Mouse (Mus musculus) layer of hippocampus, postnatal 36 days (tissue): Measurements from ENCODE around the gene Ppfibp1. TPM values are rescaled to one million over a fixed set of nuclear protein-coding genes. Genes with fewer than 3 reads are reported as not detected.
A peak's percentile ranks its signal among the peaks of the same experiment; 100 is the strongest.

ENCODE experiments used
- DNase-seq, 2 experiments: peaks; one replicate each; pipeline ENCODE4 v3.0.0; 2022
- total RNA-seq, 2 experiments: library from RNA; stranded (reverse); gene quantifications; 2 replicates each; pipeline ENCODE4 v1.2.3; 2021

Gene Ppfibp1
- total RNA-seq, 2 experiments from 2014 or later: 41.2 to 44.2 TPM

GRCm38 (mm10) chr6:146997006-146997405 lies 108.7 kb downstream of the Ppfibp1 start:
- no peak for DNase-seq

GRCm38 (mm10) chr6:146998710-146999109 lies 110.4 kb downstream of the Ppfibp1 start:
- DNase-seq: no peak

DNA sequence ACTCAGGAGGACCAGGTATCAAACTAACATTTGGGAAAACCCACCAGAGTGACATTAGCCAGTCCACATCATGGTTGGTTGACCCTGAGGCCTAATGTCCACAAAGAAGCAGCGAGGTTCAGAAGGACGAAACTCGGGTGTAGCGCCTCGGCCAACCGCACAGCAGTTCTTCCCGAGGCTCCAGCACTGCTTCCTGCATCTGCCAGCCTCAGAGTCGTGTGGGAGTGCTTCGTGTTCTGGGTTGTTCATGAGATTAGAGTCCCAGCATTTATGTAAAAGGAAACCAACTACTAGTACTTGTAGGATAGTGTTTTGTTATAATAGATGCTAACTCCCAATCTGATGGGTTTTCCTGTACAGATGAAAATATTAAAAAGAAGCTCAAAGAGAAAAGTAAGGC lies 111.0 kb downstream of the Ppfibp1 start:
- no peak for DNase-seq

DNA sequence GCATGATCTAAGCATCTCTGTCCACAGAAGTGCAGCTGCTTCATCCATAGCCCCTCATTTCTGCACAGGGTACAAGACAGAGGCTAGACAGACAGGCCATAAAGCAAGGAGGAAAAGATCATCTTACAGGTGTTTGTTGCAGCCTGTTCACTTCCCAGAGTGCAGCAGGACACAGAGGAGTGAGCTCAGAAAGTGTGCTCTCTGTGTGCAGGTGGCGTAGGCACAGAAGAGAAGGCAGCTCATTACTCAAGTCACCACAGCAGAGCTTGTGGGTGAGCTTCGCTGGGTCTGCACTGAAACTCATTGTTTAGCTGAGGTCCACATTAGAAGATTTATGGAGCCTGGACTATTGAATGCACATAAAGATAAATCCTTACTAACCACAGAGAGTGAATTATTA lies 111.5 kb downstream of the Ppfibp1 start:
- DNase-seq: no peak

DNA sequence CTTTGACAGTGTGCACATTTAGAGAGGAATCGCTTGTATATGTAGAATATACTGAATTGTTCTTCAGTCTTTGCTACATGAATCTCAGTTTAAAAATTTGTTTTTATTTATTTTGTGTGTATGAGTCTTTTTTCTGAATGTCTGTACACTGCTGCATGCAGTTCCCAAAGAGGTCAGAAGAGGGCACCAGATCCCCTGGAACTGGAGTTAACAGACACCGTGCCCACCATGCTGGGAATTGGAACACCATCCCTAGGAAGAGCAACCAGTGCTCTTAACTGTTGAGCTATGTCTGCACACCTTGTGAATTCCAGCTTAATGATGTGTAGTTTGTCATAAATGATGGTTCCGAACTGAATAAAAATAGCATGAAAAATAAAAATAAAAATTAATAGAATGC lies 119.9 kb downstream of the Ppfibp1 start:
- no peak for DNase-seq

GRCm38 (mm10) chr6:147010358-147010757 lies 122.1 kb downstream of the Ppfibp1 start:
- DNase-seq: no peak

DNA sequence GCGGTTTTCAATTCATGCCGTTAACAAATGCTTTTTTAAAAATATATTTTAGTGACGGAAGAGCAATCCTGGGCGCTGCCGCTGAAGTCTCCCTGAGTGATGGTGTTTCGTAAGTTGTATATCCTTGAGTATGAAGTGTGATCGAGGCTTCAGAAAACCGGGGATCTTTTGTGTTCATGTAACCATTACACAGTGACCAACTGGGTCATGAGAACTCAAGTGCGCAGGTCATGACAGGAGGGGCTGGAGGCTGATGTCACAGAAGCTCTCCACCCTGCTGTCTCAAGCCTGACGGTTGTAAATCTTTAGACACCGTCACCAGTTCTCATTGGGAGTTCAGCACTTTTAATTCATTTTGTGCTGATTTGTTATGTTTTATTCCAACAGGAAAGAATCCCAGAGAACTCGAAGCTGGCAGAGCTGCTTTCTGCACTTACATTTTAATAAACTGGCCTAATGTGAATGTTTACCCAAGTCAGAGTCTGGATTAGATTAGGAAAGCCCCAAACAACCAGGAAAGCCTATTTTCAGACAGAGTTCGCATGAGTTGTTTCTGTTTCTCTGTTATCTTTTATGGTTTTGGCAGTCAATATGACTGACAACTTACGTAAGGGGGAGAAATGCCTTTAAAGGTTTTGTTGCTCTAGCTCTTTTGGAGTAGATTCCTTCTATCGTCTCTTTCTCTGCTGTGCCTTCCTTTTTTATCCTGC lies 122.7 kb downstream of the Ppfibp1 start:
- DNase-seq: no peak

GRCm38 (mm10) chr6:147011555-147011954 lies 123.3 kb downstream of the Ppfibp1 start:
- DNase-seq: no peak

DNA sequence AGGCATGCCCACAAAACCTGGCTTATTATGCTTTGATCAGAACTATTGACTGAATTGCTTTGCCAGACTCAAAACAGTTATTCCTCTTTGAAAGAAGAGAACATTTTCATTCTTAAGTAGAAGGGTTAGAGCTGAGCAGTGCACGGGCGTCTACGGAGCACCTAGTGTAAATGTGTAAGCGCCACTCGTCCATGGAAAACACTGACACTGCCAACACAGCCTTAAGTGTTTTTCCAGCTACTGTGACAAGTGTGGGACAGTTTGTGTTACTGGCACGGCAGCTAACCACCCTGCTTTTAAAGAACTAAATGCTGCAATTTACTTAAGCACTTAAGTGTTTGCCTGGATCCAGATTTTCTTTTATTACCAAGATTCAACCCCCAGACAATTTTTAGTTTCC lies 123.7 kb downstream of the Ppfibp1 start:
- no peak for DNase-seq

DNA sequence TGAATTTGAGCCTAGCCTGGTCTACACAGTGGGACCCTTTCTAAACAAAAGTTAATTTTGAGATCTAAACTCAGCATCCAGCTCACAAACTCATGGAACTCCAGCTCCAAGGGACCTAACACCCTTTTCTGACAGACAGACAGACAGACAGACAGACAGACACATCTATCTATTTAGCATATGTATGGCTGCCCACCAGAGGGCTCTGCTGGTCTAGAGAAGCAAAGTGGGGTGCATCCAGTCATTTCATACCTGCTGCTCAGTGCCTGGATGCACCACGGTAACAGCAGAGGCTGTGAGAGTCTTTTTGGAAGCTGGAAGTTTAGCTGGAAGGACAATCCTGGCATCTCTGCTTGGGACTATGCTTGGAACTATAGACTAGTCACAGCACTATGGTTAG lies 125.3 kb downstream of the Ppfibp1 start:
- no peak for DNase-seq

- no peak for DNase-seq
Observed at GRCm38 (mm10) chr6:147017906-147018305, 129.6 kb downstream of the Ppfibp1 start.

GRCm38 (mm10) chr6:147018364-147018763 lies 130.1 kb downstream of the Ppfibp1 start:
- no peak for DNase-seq

DNA sequence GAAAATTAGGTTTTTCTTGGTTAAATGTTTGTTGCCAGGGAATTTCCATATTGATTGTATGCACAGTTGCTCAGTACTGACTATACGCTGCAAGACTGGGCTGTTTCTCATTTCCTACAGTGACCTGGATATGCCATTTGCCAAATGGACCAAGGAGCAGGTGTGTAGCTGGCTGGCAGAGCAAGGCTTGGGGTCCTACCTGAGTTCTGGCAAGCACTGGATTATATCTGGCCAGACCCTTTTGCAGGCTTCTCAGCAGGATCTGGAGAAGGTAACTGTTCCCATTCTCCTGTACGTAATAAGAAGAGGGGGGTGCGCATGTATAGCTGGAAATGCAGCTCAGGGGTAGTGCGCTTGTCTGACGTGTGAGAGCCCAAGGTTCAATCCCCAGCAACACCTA lies 132.9 kb downstream of the Ppfibp1 start:
- no peak for DNase-seq

DNA sequence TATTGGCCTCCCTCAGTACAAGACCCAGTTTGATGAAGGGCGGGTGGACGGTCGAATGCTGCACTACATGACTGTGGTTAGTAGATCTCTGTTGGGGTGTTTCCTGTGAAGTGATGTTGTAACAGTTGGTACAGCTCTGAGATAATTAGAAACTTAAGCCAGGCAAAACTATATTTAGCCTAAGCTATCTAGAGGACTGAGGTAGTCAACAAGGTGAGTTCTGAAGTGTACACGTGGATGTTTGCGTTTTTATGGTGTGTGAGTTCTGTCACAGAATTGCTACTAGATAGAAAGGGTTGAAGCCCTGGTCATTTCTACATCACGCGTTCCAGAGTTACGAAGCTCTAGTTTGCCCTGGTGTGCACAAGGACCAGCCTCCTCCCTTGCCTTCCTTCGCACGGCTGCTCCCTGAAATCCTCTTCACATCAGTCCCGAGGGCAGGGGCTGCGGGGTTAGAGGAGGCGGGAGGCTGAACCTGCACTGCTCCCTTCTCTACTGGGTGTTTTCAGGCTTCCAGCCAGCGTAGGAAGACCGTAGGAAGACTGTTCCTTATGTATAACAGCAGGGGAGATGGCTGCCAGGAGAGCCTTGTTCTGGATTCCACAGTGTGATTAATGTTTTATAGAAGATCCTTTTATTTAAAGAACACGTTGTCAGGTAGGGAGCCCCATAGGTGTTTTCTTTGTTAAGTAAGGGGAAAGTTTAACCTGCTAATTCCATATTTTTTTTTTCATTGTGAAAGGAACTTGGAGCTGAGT lies 134.3 kb downstream of the Ppfibp1 start:
- DNase-seq: no peak

DNA sequence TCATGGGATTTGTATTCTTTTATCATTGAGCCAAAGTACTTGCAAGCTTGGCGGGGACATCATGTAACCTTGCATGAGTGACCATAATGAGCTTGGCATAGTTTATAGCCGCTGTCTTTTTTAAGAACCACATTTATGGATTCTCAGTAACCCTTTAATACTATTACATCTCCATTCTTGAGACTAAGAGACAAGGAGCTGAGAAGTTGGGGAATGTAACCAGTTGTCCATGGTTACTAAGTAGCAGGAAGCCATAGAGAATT lies 134.8 kb downstream of the Ppfibp1 start:
- DNase-seq: no peak

DNA sequence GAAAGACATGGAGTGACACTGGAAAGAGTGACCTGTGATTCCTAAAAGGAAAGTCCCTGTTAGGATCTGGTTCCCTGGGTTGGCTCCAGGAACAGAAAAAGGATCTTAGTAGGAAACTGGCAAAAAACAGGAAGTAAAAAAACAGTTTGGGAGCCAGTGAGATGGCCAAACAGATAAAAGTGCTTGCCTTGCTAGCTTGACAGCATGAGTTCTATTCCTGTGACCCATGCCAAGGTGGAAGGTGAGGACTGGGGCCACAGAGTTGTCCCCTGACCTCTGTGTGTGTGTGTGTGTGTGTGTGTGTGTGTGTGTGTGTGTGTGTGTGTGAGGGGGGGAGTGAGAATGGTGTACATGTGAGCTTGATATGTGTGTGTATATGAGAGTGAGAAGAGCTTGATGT lies 135.3 kb downstream of the Ppfibp1 start:
- DNase-seq: no peak

- no peak for DNase-seq
Observed at GRCm38 (mm10) chr6:147024761-147025160, 136.5 kb downstream of the Ppfibp1 start.

- DNase-seq: no peak
Observed at GRCm38 (mm10) chr6:147028396-147028795, 140.1 kb downstream of the Ppfibp1 start.

GRCm38 (mm10) chr6:147029591-147029990 lies 141.3 kb downstream of the Ppfibp1 start:
- no peak for DNase-seq

DNA sequence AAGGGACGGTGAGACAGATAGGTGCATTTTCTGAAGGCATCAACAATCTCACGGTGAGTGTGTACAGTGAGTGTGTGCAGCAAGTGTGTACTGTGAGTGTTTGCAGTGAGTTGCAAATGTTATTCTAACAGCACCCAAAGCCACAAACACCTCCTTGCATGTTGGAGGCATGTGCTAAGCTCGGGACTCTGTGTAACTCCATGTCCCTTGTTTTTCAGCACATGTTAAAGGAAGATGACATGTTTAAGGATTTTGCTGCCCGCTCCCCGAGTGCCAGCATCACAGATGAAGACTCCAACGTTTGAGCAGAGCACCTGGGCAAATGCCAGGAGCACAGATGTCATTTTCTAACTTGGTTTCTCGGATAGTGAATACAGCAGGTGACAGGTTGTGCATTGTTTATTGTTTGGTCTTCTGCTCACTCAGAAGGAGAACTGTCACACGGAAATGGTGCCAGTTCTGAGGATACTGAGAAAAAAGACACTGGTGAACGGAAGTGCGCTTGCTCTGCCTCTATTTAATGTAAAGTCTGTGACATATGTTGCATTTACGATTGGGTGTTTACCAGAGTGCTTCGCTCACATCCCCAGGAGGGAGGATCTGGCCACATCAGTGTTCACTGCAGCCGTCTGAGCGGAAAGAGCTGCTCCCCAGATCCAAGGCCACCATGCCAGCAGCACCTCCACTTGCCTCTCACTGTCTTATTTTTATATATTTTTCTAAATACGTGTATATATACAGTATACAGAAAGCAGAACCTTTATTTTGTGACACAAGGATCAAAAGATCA lies 142.0 kb downstream of the Ppfibp1 start:
- DNase-seq: peak in 1 of 2 experiments; percentile 7

DNA sequence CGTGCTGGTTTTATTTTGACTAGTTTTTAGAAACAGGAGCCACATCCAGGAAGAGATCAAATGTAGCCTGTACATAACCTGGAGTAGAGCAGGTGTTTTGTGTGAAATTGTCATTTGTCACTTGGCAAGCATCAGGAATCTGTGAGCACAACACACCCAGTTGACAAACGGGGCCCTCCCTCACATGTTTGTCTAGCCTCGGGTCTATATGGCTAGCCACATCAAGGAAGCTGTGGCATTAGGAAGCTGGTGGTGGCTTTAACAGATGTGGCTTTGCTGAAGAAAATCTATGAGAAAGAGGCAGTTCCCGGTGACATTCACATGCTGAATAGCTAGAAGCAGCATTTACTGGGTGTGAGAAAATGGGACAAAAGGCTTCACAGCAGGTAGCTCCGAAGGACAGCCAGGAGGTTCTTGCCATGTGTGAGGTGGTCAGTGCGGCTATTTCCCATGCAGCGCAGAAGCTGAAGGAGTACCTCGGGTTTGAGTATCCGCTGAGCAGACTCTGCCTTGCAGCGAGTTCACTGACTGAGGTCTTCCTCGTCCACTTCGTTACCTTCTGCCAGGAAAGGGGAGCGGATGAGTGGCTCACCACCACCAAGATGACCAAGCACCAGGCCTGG lies 144.1 kb downstream of the Ppfibp1 start, which contains the start of gene Rep15:
Gene Rep15, plus strand, starts transcription at position 282 of the 623 bp plus-strand sequence.
- no peak for DNase-seq

DNA sequence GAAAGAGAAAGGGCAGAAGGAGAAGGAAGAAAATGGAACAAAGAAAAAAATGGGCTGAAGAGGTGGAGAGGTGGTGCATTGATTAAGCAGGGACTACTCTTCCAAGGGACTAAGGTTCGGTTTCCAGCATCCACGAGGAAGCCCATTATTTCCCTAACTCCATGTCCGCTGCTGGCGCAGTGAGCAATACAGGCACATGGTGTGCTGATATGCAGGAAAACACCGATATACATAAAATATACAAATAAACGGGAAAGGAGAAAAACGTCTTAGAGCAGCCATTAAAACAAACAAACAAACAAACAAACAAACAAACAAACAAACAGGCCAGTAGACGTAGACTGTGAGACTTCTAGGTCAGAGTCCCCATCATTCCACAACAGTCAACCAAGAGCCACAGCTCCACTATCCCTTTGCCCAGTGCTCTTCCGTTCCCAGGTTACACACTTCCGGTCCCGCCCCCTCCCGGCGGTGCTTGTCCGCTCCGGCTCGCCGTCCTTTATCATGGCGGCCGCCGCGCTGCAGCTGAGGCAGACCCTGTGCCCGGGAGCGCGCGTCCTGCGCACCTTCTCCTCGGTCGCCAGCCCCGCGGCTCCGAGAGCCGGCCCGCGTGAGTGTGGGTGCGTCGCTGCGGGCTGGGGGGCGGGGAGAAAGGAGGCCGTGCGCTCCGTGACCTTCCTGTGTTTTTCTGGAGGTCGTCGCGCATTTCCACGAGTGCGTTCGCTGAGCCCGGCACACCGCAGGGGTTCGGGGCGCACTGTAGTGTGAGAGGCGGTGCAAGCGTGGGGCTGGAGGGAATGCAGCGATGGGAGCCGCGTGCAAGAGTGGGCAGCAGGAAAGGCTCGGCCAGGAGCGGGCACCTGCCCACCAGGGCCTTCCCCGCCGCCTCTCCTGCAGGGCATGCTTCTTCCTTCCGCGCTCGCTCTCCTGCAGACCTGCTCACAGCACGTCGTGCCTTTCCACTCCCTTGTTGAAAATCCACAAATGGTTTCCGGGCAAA lies 154.3 kb downstream of the Ppfibp1 start, which contains the start of gene Mrps35:
Gene Mrps35, plus strand, starts transcription at position 474 of the 1,000 bp plus-strand sequence.
- peak; percentile 86 to 88 for DNase-seq
